Mouse (Mus musculus) MEL (cell line): ENCODE measurements around the gene Map7. TPM values are rescaled to one million over a fixed set of nuclear protein-coding genes. Genes with fewer than 3 reads are reported as not detected.

ENCODE experiments used
- DNase-seq: peaks from one replicate; pipeline ENCODE4 v3.0.0; 2011; ENCODE audit warnings: low read depth, low spot score
- H3K27ac ChIP-seq: 2 replicates; pipeline ENCODE4 v1.5.1; 2012; ENCODE audit warnings: low read depth, mild to moderate bottlenecking, control low read depth, low read length, moderate library complexity; ENCODE audit not compliant: control insufficient read depth
- H3K27me3 ChIP-seq, 2 experiments: fragments of 150-350 bp in 1 of 2; sonication (generic) in 1 of 2; 2 replicates each; pipeline ENCODE4 v1.6.1; 2012; ENCODE audit warnings: low read length in 2 of 2, mild to moderate bottlenecking in 2 of 2, improper control_type of control experiment in 1 of 2, moderate library complexity in 1 of 2; ENCODE audit not compliant: insufficient read depth in 2 of 2, control insufficient read depth in 1 of 2
- H3K36me3 ChIP-seq, 2 experiments: 2 replicates each; pipeline ENCODE4 v1.6.1; 2012 to 2014; ENCODE audit warnings: low read length in 2 of 2, improper control_type of control experiment in 1 of 2, inconsistent platforms in 1 of 2, mild to moderate bottlenecking in 1 of 2; ENCODE audit not compliant: insufficient read depth in 2 of 2, control insufficient read depth in 1 of 2
- H3K4me1 ChIP-seq, 2 experiments: fragments of 150-350 bp in 1 of 2; sonication (generic) in 1 of 2; 2 replicates each; pipeline ENCODE4 v1.6.1; 2012; ENCODE audit warnings: low read length in 2 of 2, improper control_type of control experiment in 1 of 2, mild to moderate bottlenecking in 1 of 2; ENCODE audit not compliant: insufficient read depth in 2 of 2, control insufficient read depth in 1 of 2
- H3K4me3 ChIP-seq, 2 experiments: fragments of 150-350 bp in 1 of 2; sonication (generic) in 1 of 2; 2 replicates each; pipeline ENCODE4 v1.5.1; 2012; ENCODE audit warnings: low read depth in 2 of 2, low read length in 2 of 2, mild to moderate bottlenecking in 2 of 2, moderate library complexity in 2 of 2, control low read depth in 1 of 2, improper control_type of control experiment in 1 of 2; ENCODE audit not compliant: control insufficient read depth in 1 of 2, insufficient read depth in 1 of 2
- H3K79me2 ChIP-seq: 2 replicates; pipeline ENCODE4 v1.6.1; 2012; ENCODE audit warnings: mild to moderate bottlenecking, low read length, moderate library complexity; ENCODE audit not compliant: control insufficient read depth, poor library complexity, insufficient read depth
- H3K9ac ChIP-seq: 2 replicates; pipeline ENCODE4 v1.6.1; 2012; ENCODE audit warnings: low read depth, mild to moderate bottlenecking, control low read depth, low read length, moderate library complexity; ENCODE audit not compliant: control insufficient read depth, poor library complexity, severe bottlenecking
- H3K9me3 ChIP-seq: fragments of 150-350 bp; sonication (generic); replicated peaks from 2 replicates; pipeline ENCODE4 v1.6.1; 2012; ENCODE audit warnings: mild to moderate bottlenecking, low read length, improper control_type of control experiment, moderate library complexity; ENCODE audit not compliant: insufficient read depth
- BHLHE40 ChIP-seq: IDR thresholded peaks from 2 replicates; pipeline ENCODE4 v1.6.1; 2012; ENCODE audit warnings: low read depth, mild to moderate bottlenecking, inconsistent platforms, low read length, improper control_type of control experiment, borderline replicate concordance
- CHD1 ChIP-seq: IDR thresholded peaks from 2 replicates; pipeline ENCODE4 v1.6.1; 2012; ENCODE audit warnings: low read depth, mild to moderate bottlenecking, inconsistent platforms, low read length, improper control_type of control experiment
- CHD2 ChIP-seq: IDR thresholded peaks from 2 replicates; pipeline ENCODE4 v1.6.1; 2011; ENCODE audit warnings: low read length, improper control_type of control experiment
- E2F4 ChIP-seq: IDR thresholded peaks from 2 replicates; pipeline ENCODE4 v1.6.1; 2011; ENCODE audit warnings: low read depth, low read length, improper control_type of control experiment, borderline replicate concordance
- ELF1 ChIP-seq: IDR thresholded peaks from 2 replicates; pipeline ENCODE4 v1.6.1; 2014; ENCODE audit warnings: low read depth, mild to moderate bottlenecking, inconsistent platforms, low read length, improper control_type of control experiment, moderate library complexity
- ETS1 ChIP-seq: IDR thresholded peaks from 2 replicates; pipeline ENCODE4 v1.6.1; 2012; ENCODE audit warnings: low read depth, mild to moderate bottlenecking, inconsistent platforms, low read length, improper control_type of control experiment, moderate library complexity
- GABPA ChIP-seq: IDR thresholded peaks from 2 replicates; pipeline ENCODE4 v1.6.1; 2012; ENCODE audit warnings: low read depth, mild to moderate bottlenecking, inconsistent platforms, low read length, improper control_type of control experiment, moderate library complexity
- HCFC1 ChIP-seq: IDR thresholded peaks from 2 replicates; pipeline ENCODE4 v1.6.1; 2012; ENCODE audit warnings: low read depth, mild to moderate bottlenecking, inconsistent platforms, low read length, improper control_type of control experiment, moderate library complexity
- JUND ChIP-seq: IDR thresholded peaks from 2 replicates; pipeline ENCODE4 v1.6.1; 2011; ENCODE audit warnings: low read depth, mild to moderate bottlenecking, improper control_type of control experiment, low read length
- KAT2A ChIP-seq: conservative IDR thresholded peaks from 2 replicates; pipeline ENCODE4 v1.6.1; 2012; ENCODE audit warnings: low read depth, low read length, improper control_type of control experiment, inconsistent platforms
- MAZ ChIP-seq: IDR thresholded peaks from 2 replicates; pipeline ENCODE4 v1.6.1; 2012; ENCODE audit warnings: low read depth, mild to moderate bottlenecking, inconsistent platforms, low read length, improper control_type of control experiment
- MEF2A ChIP-seq: IDR thresholded peaks from 2 replicates; pipeline ENCODE4 v1.6.1; 2014; ENCODE audit warnings: low read depth, mild to moderate bottlenecking, inconsistent platforms, low read length, improper control_type of control experiment; ENCODE audit not compliant: poor library complexity, insufficient replicate concordance, severe bottlenecking; ENCODE audit errors: extremely low read depth
- MXI1 ChIP-seq: IDR thresholded peaks from 2 replicates; pipeline ENCODE4 v1.6.1; 2011; ENCODE audit warnings: mild to moderate bottlenecking, low read depth, low read length, improper control_type of control experiment
- MYC ChIP-seq: IDR thresholded peaks from 2 replicates; pipeline ENCODE4 v1.6.1; 2011; ENCODE audit warnings: low read depth, mild to moderate bottlenecking, low read length, improper control_type of control experiment, moderate library complexity
- NELFE ChIP-seq: IDR thresholded peaks from 2 replicates; pipeline ENCODE4 v1.6.1; 2011; ENCODE audit warnings: low read depth, low read length, improper control_type of control experiment
- POLR2A ChIP-seq, 2 experiments: IDR thresholded peaks; 2 replicates each; pipeline ENCODE4 v1.6.1; 2011 to 2012; ENCODE audit warnings: low read length in 2 of 2, mild to moderate bottlenecking in 2 of 2, control low read depth in 1 of 2, improper control_type of control experiment in 1 of 2, low read depth in 1 of 2, moderate library complexity in 1 of 2; ENCODE audit not compliant: control insufficient read depth in 1 of 2, insufficient read depth in 1 of 2, poor library complexity in 1 of 2
- POLR2AphosphoS2 ChIP-seq: IDR thresholded peaks from 2 replicates; pipeline ENCODE4 v1.6.1; 2011; ENCODE audit warnings: low read length, improper control_type of control experiment
- RAD21 ChIP-seq: IDR thresholded peaks from 2 replicates; pipeline ENCODE4 v1.6.1; 2011; ENCODE audit warnings: mild to moderate bottlenecking, low read depth, low read length, improper control_type of control experiment
- SIN3A ChIP-seq: IDR thresholded peaks from 2 replicates; pipeline ENCODE4 v1.6.1; 2012; ENCODE audit warnings: low read length, improper control_type of control experiment, inconsistent platforms
- SMC3 ChIP-seq: IDR thresholded peaks from 2 replicates; pipeline ENCODE4 v1.6.1; 2011; ENCODE audit warnings: low read depth, low read length, improper control_type of control experiment
- TAL1 ChIP-seq: IDR thresholded peaks from 2 replicates; pipeline ENCODE4 v1.6.1; 2012; ENCODE audit warnings: mild to moderate bottlenecking, inconsistent platforms, low read length, moderate library complexity, mixed read lengths
- TBP ChIP-seq: IDR thresholded peaks from 2 replicates; pipeline ENCODE4 v1.8.0; 2011; ENCODE audit warnings: low read depth, low read length, improper control_type of control experiment
- ZMIZ1 ChIP-seq: IDR thresholded peaks from 2 replicates; pipeline ENCODE4 v1.6.1; 2012; ENCODE audit warnings: low read depth, mild to moderate bottlenecking, inconsistent platforms, low read length, improper control_type of control experiment, moderate library complexity
- polyA plus RNA-seq, 2 experiments: library from polyadenylated mRNA; stranded (reverse) in 1 of 2; unstranded in 1 of 2; fragments of >175 nt in 1 of 2; fragments of >200 nt in 1 of 2; gene quantifications; 2 replicates each; pipeline versions ENCODE4 v1.2.1 to v1.2.4; 2012; ENCODE audit warnings: low replicate concordance in 2 of 2, low read depth in 1 of 2; ENCODE audit not compliant: insufficient read length in 2 of 2, insufficient read depth in 1 of 2, missing spikeins in 1 of 2
- total RNA-seq: library from RNA; depleted of rRNA; stranded (reverse); fragments of 300-350 nt; gene quantifications from 2 replicates; pipeline ENCODE4 v1.2.3, GENCODE M21; 2012

The Map7 gene
- total and polyA plus RNA-seq, 3 experiments = 3.1 to 9.5 TPM; not detected in 1

GRCm38 (mm10) chr10:20312736-20313301, 164.5 kb downstream of the Map7 start (continued):
- TF ChIP-seq POLR2AphosphoS2 = peak; percentile 83
- TF ChIP-seq MYC = peak; percentile 86
- peak; percentile 77 for TF ChIP-seq TBP
- peak; percentile 18; the same call in 1 of the 2 replicates for TF ChIP-seq MEF2A
- peak; percentile 91 for TF ChIP-seq ZMIZ1
- peak; percentile 72 for TF ChIP-seq HCFC1
- TF ChIP-seq MXI1 = peak; percentile 94
- TF ChIP-seq SIN3A = peak; percentile 98
- TF ChIP-seq MAZ = peak; percentile 79; the same call in 1 of the 2 replicates
- TF ChIP-seq, all 39 proteins: peak for 32

GRCm38 (mm10) chr10:20313447-20313846, 165.2 kb downstream of the Map7 start:
- H3K79me2 ChIP-seq = peaks cover 53% of the 10 kb centered on the region
- no peaks in the 10 kb centered on the region for H3K9me3 ChIP-seq
- TF ChIP-seq CHD1 (no peak; the same call in 1 of the 2 replicates), ELF1 (no peak), ETS1 (no peak), POLR2A (IDR thresholded peaks at IDR 0.05; ENCODE audit: control insufficient read depth in 1 of 2, insufficient read depth in 1 of 2, low read depth in 1 of 2, low read length in 2 of 2, poor library complexity in 1 of 2) (no peak), GABPA (no peak), E2F4 (no peak), SIN3A (no peak), KAT2A (no peak), SMC3 (no peak)
- H3K36me3 ChIP-seq = peaks cover 25 to 40% of the 10 kb centered on the region in 2 experiments
- peak overlapping the region; percentile 94 for H3K27ac ChIP-seq
- no peak for DNase-seq
- peaks cover 7 to 13% of the 10 kb centered on the region in 2 experiments; a peak in 3 of 4 replicates for H3K4me1 ChIP-seq
- peak overlapping the region; percentile 64 to 81 for H3K4me3 ChIP-seq
- H3K9ac ChIP-seq = peak overlapping the region; percentile 92
- no peaks in the 10 kb centered on the region for H3K27me3 ChIP-seq

GRCm38 (mm10) chr10:20313941-20314340, 165.7 kb downstream of the Map7 start:
- Histone ChIP-seq H3K4me3 (peak overlapping the region; percentile 59 to 64), H3K27me3 (no peaks in the 10 kb centered on the region), H3K36me3 (peaks cover 30 to 43% of the 10 kb centered on the region in 2 experiments), H3K4me1 (peaks cover 7 to 13% of the 10 kb centered on the region in 2 experiments; a peak in 3 of 4 replicates), H3K27ac (peak overlapping the region; percentile 63), H3K9ac (peak overlapping the region; percentile 92), H3K79me2 (peaks cover 58% of the 10 kb centered on the region), H3K9me3 (no peaks in the 10 kb centered on the region)
- no peak for TF ChIP-seq BHLHE40
- TF ChIP-seq MXI1 = peak; percentile 20
- no peak for TF ChIP-seq CHD2
- no peak for TF ChIP-seq RAD21
- TF ChIP-seq E2F4 = no peak
- TF ChIP-seq MYC = no peak
- 0 out of 2 replicates have a peak, but pooled peaks have one; percentile 29 for TF ChIP-seq SIN3A
- TF ChIP-seq TAL1 = no peak
- no peak for TF ChIP-seq JUND
- no peak for TF ChIP-seq NELFE
- no peak for DNase-seq
